Mouse (Mus musculus) liver, adult 10 weeks (tissue): ENCODE measurements around the gene Larp6. TPM values are rescaled to one million over a fixed set of nuclear protein-coding genes. Genes with fewer than 3 reads are reported as not detected.

ENCODE experiments used
- polyA plus RNA-seq: library from polyadenylated mRNA; stranded (reverse); fragments of 350-450 nt; fragmentation: Illumina TruSeq; extraction: RNeasy Lipid Tissue Mini Kit (QIAGEN cat#74804); gene quantifications from one replicate; pipeline ENCODE4 v1.2.3, GENCODE M21; 2014; ENCODE audit warnings: low read depth, low replicate concordance

The Larp6 gene
- not detected for polyA plus RNA-seq

DNA sequence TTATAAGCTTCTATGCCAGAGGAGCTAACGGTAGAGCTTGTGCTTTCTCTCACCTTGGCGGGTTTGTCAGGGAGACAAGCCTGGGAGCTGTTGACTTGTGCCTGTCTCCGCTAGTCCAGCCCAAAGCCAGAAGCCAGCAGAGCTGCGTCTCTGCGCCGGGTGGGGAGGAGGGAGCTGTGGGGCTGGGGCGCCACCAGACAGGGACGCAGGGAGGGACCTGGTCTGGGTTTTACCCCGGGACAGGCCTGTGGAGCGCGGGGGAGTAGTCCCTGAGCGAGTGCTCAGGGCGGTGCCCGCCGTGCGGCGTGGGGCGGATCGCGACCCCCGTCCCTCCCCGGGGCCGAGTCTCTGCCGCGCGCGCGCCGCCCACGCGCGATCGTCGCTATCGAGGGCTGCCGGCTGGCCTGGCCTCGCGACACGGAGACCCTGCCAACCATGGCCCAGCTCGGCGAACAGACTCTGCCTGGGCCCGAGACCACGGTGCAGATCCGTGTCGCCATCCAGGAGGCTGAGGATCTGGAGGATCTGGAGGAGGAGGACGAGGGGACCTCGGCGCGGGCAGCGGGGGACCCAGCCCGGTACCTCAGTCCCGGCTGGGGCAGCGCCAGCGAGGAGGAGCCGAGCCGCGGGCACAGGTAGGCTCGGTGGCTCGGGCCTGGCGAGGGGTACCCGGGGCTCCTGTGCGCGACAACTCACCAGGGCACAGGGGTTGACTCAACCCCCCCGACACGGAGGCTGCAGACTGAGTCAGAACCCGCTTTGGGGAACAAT lies at the start of gene Larp6:
Gene Larp6, plus strand, starts transcription at position 219 of the 771 bp plus-strand sequence.

DNA sequence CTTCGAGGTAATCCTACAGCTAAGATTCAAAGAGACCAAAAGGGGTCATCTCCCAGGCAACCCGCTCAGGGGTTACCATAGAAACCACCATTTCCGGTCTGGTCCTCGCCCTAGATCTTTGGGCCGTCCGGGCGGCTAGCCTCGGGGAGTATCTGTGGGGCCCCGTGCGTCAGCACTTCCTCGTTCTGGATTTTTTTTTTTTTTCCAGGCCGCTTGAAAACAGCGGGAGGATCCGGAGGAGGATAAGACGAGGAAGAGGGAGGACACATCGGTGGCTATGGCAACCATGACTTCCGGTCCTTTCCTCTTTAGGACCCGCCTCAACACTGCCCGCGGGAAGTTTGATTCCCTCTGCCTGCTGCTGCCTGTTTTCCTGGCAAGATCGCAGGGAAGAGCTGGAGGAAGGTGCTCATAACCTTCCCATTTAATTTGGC lies 24.9 kb upstream of the Larp6 start, which contains the start of gene Lrrc49:
Gene Lrrc49, minus strand, starts transcription at position 268 of the 434 bp plus-strand sequence.

Other genes starting within 250 kb of the Larp6 start
- gene Thsd4, start 190.9 kb upstream of the Larp6 start, polyA plus RNA-seq: 0.24 TPM
- gene Lrrc49, start 24.8 kb upstream of the Larp6 start, polyA plus RNA-seq: 0.90 TPM
- gene Uaca, start 81.6 kb downstream of the Larp6 start, polyA plus RNA-seq: 2.1 TPM